Mouse (Mus musculus) thymus, adult 2 months (tissue): ENCODE results near the gene Capn12. TPM values are rescaled to one million over a fixed set of nuclear protein-coding genes. Genes with fewer than 3 reads are reported as not detected.
"Not testable (repeated sequence)": the region's sequence is repeated elsewhere in the genome, so short reads cannot be mapped to it uniquely, and the experiment has no call there.

ENCODE experiments used
- DNase-seq: peaks from one replicate; pipeline ENCODE4 v3.0.0; 2021
- H3K27ac ChIP-seq: fragments of 200-500 bp; 2 replicates; pipeline ENCODE4 v1.5.1; 2012; ENCODE audit warnings: low read length, control low read depth; ENCODE audit not compliant: control insufficient read depth, insufficient read depth
- H3K27me3 ChIP-seq: fragments of 200-500 bp; 2 replicates; pipeline ENCODE4 v1.6.1; 2012; ENCODE audit warnings: mild to moderate bottlenecking, low read length, moderate library complexity, mixed read lengths; ENCODE audit not compliant: control insufficient read depth, insufficient read depth
- H3K36me3 ChIP-seq: fragments of 200-500 bp; 2 replicates; pipeline ENCODE4 v1.6.1; 2012; ENCODE audit warnings: mild to moderate bottlenecking, low read length, moderate library complexity; ENCODE audit not compliant: control insufficient read depth, insufficient read depth
- H3K4me1 ChIP-seq: fragments of 200-500 bp; replicated peaks from 2 replicates; pipeline ENCODE4 v1.6.1; 2012; ENCODE audit warnings: low read length; ENCODE audit not compliant: control insufficient read depth, insufficient read depth
- H3K4me3 ChIP-seq: fragments of 200-500 bp; 2 replicates; pipeline ENCODE4 v1.5.1; 2012; ENCODE audit warnings: mild to moderate bottlenecking, low read length, control low read depth, moderate library complexity; ENCODE audit not compliant: control insufficient read depth, insufficient read depth
- CTCF ChIP-seq: fragments of 200-500 bp; IDR thresholded peaks from 2 replicates; pipeline ENCODE4 v1.5.1; 2012; ENCODE audit warnings: mild to moderate bottlenecking, control low read depth, low read length, moderate library complexity, borderline replicate concordance; ENCODE audit not compliant: control insufficient read depth, poor library complexity, insufficient read depth; ENCODE audit errors: extremely low read depth
- POLR2A ChIP-seq: fragments of 200-500 bp; IDR thresholded peaks from 2 replicates; pipeline ENCODE4 v1.6.1; 2012; ENCODE audit warnings: mild to moderate bottlenecking, low read length, control low read depth, moderate library complexity; ENCODE audit not compliant: control insufficient read depth, poor library complexity, insufficient read depth; ENCODE audit errors: extremely low read depth
- WGBS: fragments of 180-500 bp; shearing (Covaris S2); methylation state at CpG from one replicate; pipeline ENCODE4 v1.1.7; 2018; 5-methylcytosine and 5-hydroxymethylcytosine counted together
- polyA plus RNA-seq: library from polyadenylated mRNA; depleted of rRNA; stranded (reverse); fragments of >200 nt; gene quantifications from 2 replicates; pipeline ENCODE4 v1.2.3, GENCODE M21; 2012

The Capn12 gene
- polyA plus RNA-seq, 1 experiment, result 1.00 TPM

GRCm38 (mm10) chr7:28864288-28864750 is 16.9 kb upstream of the Capn12 start:
- Histone ChIP-seq H3K4me1 (peaks cover 37% of the 10 kb centered on the region), H3K36me3 (no peaks in the 10 kb centered on the region), H3K4me3 (no peak overlapping the region), H3K27ac (no peak overlapping the region), H3K27me3 (no peaks in the 10 kb centered on the region)
- DNase-seq, result no peak
- 87% methylated on average over 9 of the region's 9 CpGs for WGBS
- TF ChIP-seq POLR2A (no peak), CTCF (no peak)

GRCm38 (mm10) chr7:28865481-28866300 is 15.5 kb upstream of the Capn12 start:
- peak; percentile 89 for TF ChIP-seq POLR2A
- TF ChIP-seq CTCF, result peak; percentile 72; the same call in 1 of the 2 replicates
- peak overlapping the region; percentile 89 for H3K27ac ChIP-seq
- peaks cover 37% of the 10 kb centered on the region for H3K4me1 ChIP-seq
- no peaks in the 10 kb centered on the region for H3K27me3 ChIP-seq
- peak; percentile 99 for DNase-seq
- no peaks in the 10 kb centered on the region for H3K36me3 ChIP-seq
- 18% methylated on average over 33 of the region's 33 CpGs for WGBS
- H3K4me3 ChIP-seq, result peak overlapping the region; percentile 30

- Histone ChIP-seq H3K4me3 (no peak overlapping the region), H3K27ac (peak overlapping the region; percentile 89), H3K4me1 (peaks cover 37% of the 10 kb centered on the region), H3K36me3 (no peaks in the 10 kb centered on the region), H3K27me3 (no peaks in the 10 kb centered on the region)
- no peak for DNase-seq
- TF ChIP-seq POLR2A, result no peak
- 95% methylated on average over 28 of the region's 28 CpGs for WGBS
Observed at GRCm38 (mm10) chr7:28866769-28867507, 14.3 kb upstream of the Capn12 start.

- TF ChIP-seq CTCF, result peak; percentile 99
- 19% methylated on average over 23 of the region's 23 CpGs for WGBS
- peak; percentile 80 for DNase-seq
- not testable (repeated sequence) for H3K36me3 ChIP-seq, H3K27ac ChIP-seq, H3K27me3 ChIP-seq
- Histone ChIP-seq H3K4me3 (peak overlapping the region; percentile 13; the same call in 1 of the 2 replicates), H3K4me1 (peaks cover 37% of the 10 kb centered on the region)
Observed at GRCm38 (mm10) chr7:28867508-28868340, 13.5 kb upstream of the Capn12 start.

- 91% methylated on average over 24 of the region's 24 CpGs for WGBS
- H3K36me3 ChIP-seq, result no peaks in the 10 kb centered on the region
- H3K4me3 ChIP-seq, result no peak overlapping the region
- no peaks in the 10 kb centered on the region for H3K27me3 ChIP-seq
- peaks cover 16% of the 10 kb centered on the region for H3K4me1 ChIP-seq
- no peak for TF ChIP-seq CTCF
- no peak for TF ChIP-seq POLR2A
- no peak for DNase-seq
- no peak overlapping the region for H3K27ac ChIP-seq
Observed at GRCm38 (mm10) chr7:28870901-28871664, 10.1 kb upstream of the Capn12 start.

GRCm38 (mm10) chr7:28874565-28874964 is 6.7 kb upstream of the Capn12 start:
- peaks cover 2% of the 10 kb centered on the region for H3K4me1 ChIP-seq
- DNase-seq, result no peak
- H3K4me3 ChIP-seq, result no peak overlapping the region
- WGBS, result 90% methylated on average over 2 of the region's 2 CpGs
- H3K36me3 ChIP-seq, result no peaks in the 10 kb centered on the region
- TF ChIP-seq POLR2A (no peak), CTCF (no peak)
- H3K27ac ChIP-seq, result no peak overlapping the region
- no peaks in the 10 kb centered on the region for H3K27me3 ChIP-seq
